Mouse (Mus musculus): ENCODE measurements around the gene Ppib. TPM values are rescaled to one million over a fixed set of nuclear protein-coding genes. Genes with fewer than 3 reads are reported as not detected.

Ppib gene
- polyA plus RNA-seq, 1 experiment from 2014 or later: 471 TPM

GRCm38 (mm10) chr9:66080804-66081459, 20.9 kb downstream of the Ppib start:
- Histone ChIP-seq H3K9me3 (no peaks in the 10 kb centered on the region), H3K4me3 (no peak overlapping the region), H3K4me1 (peaks cover 16% of the 10 kb centered on the region), H3K27ac (replicated peaks) (no peak overlapping the region), H3K36me3 (replicated peaks) (peaks cover 12% of the 10 kb centered on the region), H3K27me3 (replicated peaks; ENCODE audit: low read depth, poor library complexity, severe bottlenecking) (no peaks in the 10 kb centered on the region)
- 83% methylated on average over 3 of the region's 3 CpGs for whole genome bisulfite sequencing
- DNase-seq (ENCODE audit: low spot score): no peak

- Histone ChIP-seq H3K4me3 (no peak overlapping the region), H3K27ac (replicated peaks) (no peak overlapping the region)
Observed at GRCm38 (mm10) chr9:66081999-66082398, 22.0 kb downstream of the Ppib start.

GRCm38 (mm10) chr9:66084171-66084570, 24.1 kb downstream of the Ppib start:
- no peak overlapping the region for H3K27ac ChIP-seq (replicated peaks)
- WGBS: 89% methylated on average over 3 of the region's 3 CpGs
- H3K4me1 ChIP-seq: peaks cover 15% of the 10 kb centered on the region
- no peaks in the 10 kb centered on the region for H3K9me3 ChIP-seq
- H3K36me3 ChIP-seq (replicated peaks): peaks cover 44% of the 10 kb centered on the region
- H3K4me3 ChIP-seq: no peak overlapping the region
- DNase-seq (ENCODE audit: low spot score): no peak
- H3K27me3 ChIP-seq (replicated peaks; ENCODE audit: low read depth, poor library complexity, severe bottlenecking): no peaks in the 10 kb centered on the region

More at GRCm38 (mm10) chr9:66081999-66082398, 22.0 kb downstream of the Ppib start:
- Histone ChIP-seq H3K9me3 (no peaks in the 10 kb centered on the region), H3K36me3 (replicated peaks) (peaks cover 22% of the 10 kb centered on the region), H3K4me1 (peaks cover 16% of the 10 kb centered on the region), H3K27me3 (replicated peaks; ENCODE audit: low read depth, poor library complexity, severe bottlenecking) (no peaks in the 10 kb centered on the region)
- no peak for DNase-seq (ENCODE audit: low spot score)
- 85% methylated on average over 4 of the region's 4 CpGs for WGBS

GRCm38 (mm10) chr9:66087062-66087461, 27.0 kb downstream of the Ppib start:
- 93% methylated on average over 7 of the region's 7 CpGs for WGBS
- peaks cover 72% of the 10 kb centered on the region for H3K36me3 ChIP-seq (replicated peaks)
- no peaks in the 10 kb centered on the region for H3K9me3 ChIP-seq
- H3K4me3 ChIP-seq: no peak overlapping the region
- H3K27me3 ChIP-seq (replicated peaks; ENCODE audit: low read depth, poor library complexity, severe bottlenecking): no peaks in the 10 kb centered on the region
- DNase-seq (ENCODE audit: low spot score): no peak
- H3K4me1 ChIP-seq: peaks cover 22% of the 10 kb centered on the region
- no peak overlapping the region for H3K27ac ChIP-seq (replicated peaks)

GRCm38 (mm10) chr9:66088411-66088810, 28.4 kb downstream of the Ppib start:
- peak; percentile 71 for DNase-seq (ENCODE audit: low spot score)
- Histone ChIP-seq H3K27ac (replicated peaks) (no peak overlapping the region), H3K9me3 (no peaks in the 10 kb centered on the region), H3K4me3 (no peak overlapping the region), H3K4me1 (peaks cover 31% of the 10 kb centered on the region), H3K27me3 (replicated peaks; ENCODE audit: low read depth, poor library complexity, severe bottlenecking) (no peaks in the 10 kb centered on the region), H3K36me3 (replicated peaks) (peaks cover 86% of the 10 kb centered on the region)
- 33% methylated on average over 4 of the region's 4 CpGs for WGBS

GRCm38 (mm10) chr9:66090593-66091244, 30.7 kb downstream of the Ppib start:
- 93% methylated on average over 13 of the region's 13 CpGs for WGBS
- Histone ChIP-seq H3K27ac (replicated peaks) (no peak overlapping the region), H3K36me3 (replicated peaks) (peaks cover 99% of the 10 kb centered on the region)

GRCm38 (mm10) chr9:66091327-66092231, 31.6 kb downstream of the Ppib start:
- H3K4me3 ChIP-seq: no peak overlapping the region
- 0 out of 2 replicates have a peak overlapping the region, but pooled peaks have one; percentile 15 for H3K27ac ChIP-seq (replicated peaks)
- WGBS: 74% methylated on average over 6 of the region's 6 CpGs
- H3K27me3 ChIP-seq (replicated peaks; ENCODE audit: low read depth, poor library complexity, severe bottlenecking): no peaks in the 10 kb centered on the region
- no peaks in the 10 kb centered on the region for H3K9me3 ChIP-seq
- H3K36me3 ChIP-seq (replicated peaks): peaks cover 99% of the 10 kb centered on the region
- no peak for DNase-seq (ENCODE audit: low spot score)
- H3K4me1 ChIP-seq: peaks cover 31% of the 10 kb centered on the region

More at GRCm38 (mm10) chr9:66090593-66091244, 30.7 kb downstream of the Ppib start:
- Histone ChIP-seq H3K4me3 (no peak overlapping the region), H3K27me3 (replicated peaks; ENCODE audit: low read depth, poor library complexity, severe bottlenecking) (no peaks in the 10 kb centered on the region), H3K4me1 (peaks cover 31% of the 10 kb centered on the region), H3K9me3 (no peaks in the 10 kb centered on the region)
- no peak for DNase-seq (ENCODE audit: low spot score)

- WGBS: 74% methylated on average over 2 of the region's 2 CpGs
- Histone ChIP-seq H3K27ac (replicated peaks) (no peak overlapping the region), H3K27me3 (replicated peaks; ENCODE audit: low read depth, poor library complexity, severe bottlenecking) (no peaks in the 10 kb centered on the region), H3K4me1 (peaks cover 31% of the 10 kb centered on the region), H3K36me3 (replicated peaks) (peaks cover 99% of the 10 kb centered on the region), H3K9me3 (no peaks in the 10 kb centered on the region), H3K4me3 (no peak overlapping the region)
- DNase-seq (ENCODE audit: low spot score): no peak
Observed at GRCm38 (mm10) chr9:66092664-66093063, 32.6 kb downstream of the Ppib start.

GRCm38 (mm10) chr9:66101577-66101976, 41.6 kb downstream of the Ppib start:
- Histone ChIP-seq H3K36me3 (replicated peaks) (peaks cover 96% of the 10 kb centered on the region), H3K9me3 (no peaks in the 10 kb centered on the region), H3K27ac (replicated peaks) (no peak overlapping the region), H3K4me1 (peaks cover 8% of the 10 kb centered on the region), H3K4me3 (no peak overlapping the region), H3K27me3 (replicated peaks; ENCODE audit: low read depth, poor library complexity, severe bottlenecking) (no peaks in the 10 kb centered on the region)
- DNase-seq (ENCODE audit: low spot score): no peak
- 49% methylated on average over 8 of the region's 8 CpGs for WGBS

- 79% methylated on average over 6 of the region's 6 CpGs for WGBS
- no peak overlapping the region for H3K27ac ChIP-seq (replicated peaks)
- H3K9me3 ChIP-seq: no peaks in the 10 kb centered on the region
- H3K36me3 ChIP-seq (replicated peaks): peaks cover 96% of the 10 kb centered on the region
- no peak overlapping the region for H3K4me3 ChIP-seq
- DNase-seq (ENCODE audit: low spot score): no peak
- peaks cover 8% of the 10 kb centered on the region for H3K4me1 ChIP-seq
- H3K27me3 ChIP-seq (replicated peaks; ENCODE audit: low read depth, poor library complexity, severe bottlenecking): no peaks in the 10 kb centered on the region
Observed at GRCm38 (mm10) chr9:66102668-66103067, 42.6 kb downstream of the Ppib start.

GRCm38 (mm10) chr9:66104601-66105000, 44.6 kb downstream of the Ppib start:
- Histone ChIP-seq H3K27me3 (replicated peaks; ENCODE audit: low read depth, poor library complexity, severe bottlenecking) (no peaks in the 10 kb centered on the region), H3K9me3 (no peaks in the 10 kb centered on the region), H3K4me1 (peaks cover 8% of the 10 kb centered on the region), H3K36me3 (replicated peaks) (peaks cover 99% of the 10 kb centered on the region), H3K27ac (replicated peaks) (no peak overlapping the region), H3K4me3 (no peak overlapping the region)
- 96% methylated on average over 4 of the region's 4 CpGs for WGBS
- no peak for DNase-seq (ENCODE audit: low spot score)

GRCm38 (mm10) chr9:66105168-66105567, 45.1 kb downstream of the Ppib start:
- DNase-seq (ENCODE audit: low spot score): no peak
- 89% methylated on average over 8 of the region's 8 CpGs for WGBS
- Histone ChIP-seq H3K36me3 (replicated peaks) (peaks cover 97% of the 10 kb centered on the region), H3K9me3 (no peaks in the 10 kb centered on the region), H3K4me1 (peaks cover 10% of the 10 kb centered on the region), H3K4me3 (no peak overlapping the region), H3K27ac (replicated peaks) (no peak overlapping the region), H3K27me3 (replicated peaks; ENCODE audit: low read depth, poor library complexity, severe bottlenecking) (no peaks in the 10 kb centered on the region)
